Mouse (Mus musculus) neural tube, embryonic 12.5 days (tissue): ENCODE data around the gene Crtc3. TPM values are rescaled to one million over a fixed set of nuclear protein-coding genes. Genes with fewer than 3 reads are reported as not detected.

ENCODE experiments used
- polyA plus RNA-seq: library from polyadenylated mRNA; unstranded; fragments of >200 nt; fragmentation: Nextera tagmentation; extraction: Ambion mirVana; gene quantifications from 2 replicates; pipeline ENCODE4 v1.2.1, GENCODE M21; 2016

Crtc3 gene
- polyA plus RNA-seq, 1 experiment from 2014 or later: 14.6 TPM

Other genes with a start within 250 kb of the Crtc3 start
- gene Blm, start 153.8 kb downstream of the Crtc3 start, polyA plus RNA-seq: 24.8 and 27.0 TPM in 2 replicates
- 26.9 and 27.3 TPM in 2 replicates for gene Iqgap1, start 137.1 kb upstream of the Crtc3 start, polyA plus RNA-seq
- 4.9 and 6.0 TPM in 2 replicates for gene Zscan2, start 172.0 kb upstream of the Crtc3 start, polyA plus RNA-seq
- gene Wdr73, start 212.4 kb upstream of the Crtc3 start, polyA plus RNA-seq: 39.6 and 42.0 TPM in 2 replicates
- gene Nmb, start 216.2 kb upstream of the Crtc3 start, polyA plus RNA-seq: 6.5 and 7.4 TPM in 2 replicates